Mouse (Mus musculus): ENCODE results near the gene Chst5.
A peak's percentile ranks its signal among the peaks of the same experiment; 100 is the strongest.
"Not testable (repeated sequence)": the region's sequence is repeated elsewhere in the genome, so short reads cannot be mapped to it uniquely, and the experiment has no call there.

Chst5 gene

DNA sequence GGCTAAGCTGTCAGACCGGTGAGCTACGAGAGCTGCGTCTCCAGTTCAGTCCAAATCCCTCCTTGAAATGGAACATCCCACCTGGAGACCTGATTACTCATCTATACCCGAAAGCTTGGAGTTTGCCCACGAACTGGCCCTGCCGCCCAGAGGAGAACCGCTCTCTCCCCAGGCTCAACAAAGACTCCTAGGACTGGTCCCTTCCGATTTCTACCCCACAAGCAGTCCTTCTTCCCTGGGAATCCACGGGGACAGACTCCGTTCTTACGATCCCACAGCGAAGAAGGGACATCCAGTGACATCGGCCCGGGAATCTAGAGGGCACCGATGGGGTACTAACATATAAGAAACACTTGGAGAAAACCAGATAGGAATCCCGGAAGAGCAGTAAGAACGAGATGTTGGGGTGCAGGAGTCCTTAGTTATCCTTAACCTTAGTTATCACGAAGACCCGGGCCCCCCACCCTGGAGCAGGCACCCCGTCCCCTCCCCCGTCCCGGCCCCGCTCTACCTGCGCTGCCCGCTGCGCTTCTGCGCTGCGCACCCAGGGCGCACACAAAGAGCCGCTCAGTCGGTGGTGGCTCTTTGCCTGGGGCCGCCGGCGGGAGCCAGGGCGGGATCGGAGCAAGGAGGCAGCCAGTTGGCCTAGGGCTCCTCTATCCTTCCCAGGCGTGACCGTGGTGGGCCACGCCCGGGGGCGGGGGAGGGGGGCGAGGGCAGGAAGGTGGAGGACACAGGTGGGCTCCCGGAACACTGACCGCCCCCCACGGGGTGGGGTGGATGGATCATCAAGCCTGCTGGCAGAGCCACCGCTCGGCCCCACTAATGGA lies at the start of gene Chst5:
TSS of gene Chst5 (minus strand) at position 827 of the 830 bp plus-strand sequence.
- no peak for DNase-seq (ENCODE audit: low spot score)

- DNase-seq (ENCODE audit: low spot score) = no peak
Observed at GRCm38 (mm10) chr8:111957231-111957630, 47.0 kb upstream of the Chst5 start.

- no peak for DNase-seq (ENCODE audit: low spot score)
Observed at GRCm38 (mm10) chr8:111955879-111956278, 45.6 kb upstream of the Chst5 start.

DNA sequence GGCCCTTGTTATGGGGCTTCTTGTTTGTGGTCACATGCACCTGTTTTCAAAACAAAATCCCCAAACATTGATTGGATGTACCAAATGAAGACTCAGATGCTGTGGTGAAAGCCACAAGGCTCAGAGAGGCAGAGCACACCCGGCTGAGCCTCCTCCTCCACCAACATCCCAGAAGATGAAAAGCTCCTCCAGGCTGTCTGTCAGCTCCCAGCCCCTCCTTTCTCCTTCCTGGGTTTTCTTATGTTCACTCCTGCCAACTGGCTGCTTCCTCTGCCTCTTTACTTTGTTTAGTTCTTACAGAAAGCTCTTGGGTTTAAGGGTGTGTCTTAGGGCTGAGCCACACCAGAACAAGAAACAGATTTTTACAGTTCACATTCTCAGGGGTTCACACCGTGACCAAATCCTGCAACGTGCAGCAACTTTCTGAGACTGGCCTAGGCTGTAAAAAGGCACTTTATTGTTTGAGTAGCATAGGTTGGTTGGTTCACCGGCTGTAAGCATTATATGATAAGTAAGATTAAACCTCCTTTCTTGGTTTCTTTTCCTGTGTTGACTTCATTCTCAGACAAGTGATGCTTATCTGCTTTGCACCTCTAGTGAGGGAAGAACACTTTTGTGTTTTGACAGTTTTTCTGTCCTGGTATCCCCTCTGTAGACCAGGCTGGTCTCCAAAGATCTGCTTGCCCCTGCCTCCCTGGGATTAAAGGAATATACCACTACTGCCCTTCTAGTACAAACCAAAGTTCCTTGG lies 44.8 kb upstream of the Chst5 start:
- DNase-seq (ENCODE audit: low spot score) = no peak

- no peak for DNase-seq (ENCODE audit: low spot score)
Observed at GRCm38 (mm10) chr8:111951936-111952335, 41.7 kb upstream of the Chst5 start.

- DNase-seq (ENCODE audit: low spot score) = no peak
Observed at GRCm38 (mm10) chr8:111951317-111951716, 41.1 kb upstream of the Chst5 start.

DNA sequence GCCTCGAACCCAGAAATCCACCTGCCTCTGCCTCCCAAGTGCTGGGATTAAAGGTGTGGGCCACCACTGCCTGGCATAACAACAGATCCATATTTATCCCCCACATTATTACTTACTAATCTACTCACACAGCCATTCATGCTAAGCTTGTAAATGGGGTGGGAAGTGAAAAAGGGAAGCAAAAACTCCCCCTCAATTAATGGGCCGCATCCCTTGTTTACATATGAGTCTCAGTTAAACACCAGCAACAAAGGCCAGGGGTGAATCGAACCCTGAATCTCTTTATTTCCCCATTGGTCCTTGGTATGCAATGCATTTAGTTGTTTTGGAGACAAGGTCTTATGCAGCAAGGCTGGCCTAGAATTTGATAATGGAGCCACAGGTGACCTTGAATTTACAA lies 40.6 kb upstream of the Chst5 start:
- no peak for DNase-seq (ENCODE audit: low spot score)

GRCm38 (mm10) chr8:111947954-111948353 lies 37.7 kb upstream of the Chst5 start:
- DNase-seq (ENCODE audit: low spot score) = no peak

DNA sequence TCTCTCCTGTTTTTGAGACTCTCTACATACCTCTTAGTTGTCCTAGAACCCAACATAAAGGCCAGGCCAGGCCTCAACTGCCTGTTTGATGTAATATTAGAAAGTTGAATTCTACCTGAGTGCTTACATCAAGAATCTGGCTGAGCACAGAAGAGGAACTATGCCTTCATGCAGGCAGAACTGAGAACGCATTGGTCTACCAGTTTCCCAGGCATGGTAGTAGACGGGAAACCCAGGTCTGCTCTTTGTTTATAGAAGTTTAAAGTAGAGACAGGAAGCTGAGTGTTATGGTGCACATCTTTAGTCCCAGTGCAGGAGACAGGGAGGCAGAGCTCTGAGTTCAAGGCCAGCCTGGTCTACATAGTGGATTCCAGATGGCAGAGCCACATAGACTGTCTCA lies 36.9 kb upstream of the Chst5 start:
- DNase-seq (ENCODE audit: low spot score) = no peak

- no peak for DNase-seq (ENCODE audit: low spot score)
Observed at GRCm38 (mm10) chr8:111943544-111943943, 33.3 kb upstream of the Chst5 start.

DNA sequence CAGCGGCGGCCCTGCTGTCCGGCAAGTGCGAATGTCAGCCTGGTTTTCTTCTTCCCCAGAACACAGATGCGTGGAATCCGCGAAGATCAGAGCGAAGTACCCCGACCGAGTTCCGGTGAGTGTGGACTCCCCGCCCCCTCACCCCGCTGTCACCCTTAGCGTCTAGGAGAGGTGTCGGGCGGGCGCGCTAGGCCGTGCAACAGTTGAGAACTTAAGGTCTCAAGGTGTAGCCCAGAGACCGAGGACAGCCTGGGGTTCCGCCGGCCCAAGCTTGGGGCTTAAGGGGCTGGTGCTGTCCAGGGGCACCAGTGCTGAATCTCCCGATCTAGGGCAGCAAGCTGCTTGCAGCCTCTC lies 30.8 kb upstream of the Chst5 start:
- peak; percentile 35 for DNase-seq (ENCODE audit: low spot score)

GRCm38 (mm10) chr8:111940171-111941100 lies 30.2 kb upstream of the Chst5 start, which contains the start of gene Gabarapl2:
Gabarapl2 (plus strand) TSS chr8:111940703.
- peak; percentile 92 for DNase-seq (ENCODE audit: low spot score)

DNA sequence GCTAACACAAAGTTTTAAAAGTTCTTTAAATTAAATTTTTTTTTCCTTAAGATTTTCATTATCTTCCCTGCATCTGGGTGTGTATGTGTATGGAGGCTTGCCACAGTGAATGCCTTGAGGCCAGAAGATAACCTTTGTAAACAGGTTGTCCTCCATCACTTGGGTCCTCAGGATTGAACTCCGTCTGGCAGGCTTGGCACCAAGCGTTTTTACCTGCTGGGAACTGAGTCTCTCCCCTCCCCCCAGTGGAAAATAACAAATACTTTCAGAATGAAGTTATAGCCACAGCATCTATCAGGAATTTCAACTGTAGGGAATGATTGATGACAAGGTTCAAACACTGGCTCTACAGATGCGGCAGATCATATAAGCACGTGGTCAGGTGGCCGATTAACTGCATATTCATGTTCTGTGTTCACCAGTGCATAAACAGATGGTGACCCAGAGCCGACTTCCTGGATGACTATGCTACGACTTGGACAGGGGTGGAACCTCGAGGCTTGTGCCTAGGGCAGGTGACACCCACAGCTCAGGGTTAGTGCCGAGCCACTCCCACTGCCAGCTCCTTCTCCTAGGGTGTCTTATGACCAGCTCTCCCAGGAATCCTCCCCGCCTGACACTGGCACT lies 29.4 kb upstream of the Chst5 start:
- no peak for DNase-seq (ENCODE audit: low spot score)

GRCm38 (mm10) chr8:111938076-111938985 lies 28.1 kb upstream of the Chst5 start:
- not testable (repeated sequence) for DNase-seq (ENCODE audit: low spot score)

DNA sequence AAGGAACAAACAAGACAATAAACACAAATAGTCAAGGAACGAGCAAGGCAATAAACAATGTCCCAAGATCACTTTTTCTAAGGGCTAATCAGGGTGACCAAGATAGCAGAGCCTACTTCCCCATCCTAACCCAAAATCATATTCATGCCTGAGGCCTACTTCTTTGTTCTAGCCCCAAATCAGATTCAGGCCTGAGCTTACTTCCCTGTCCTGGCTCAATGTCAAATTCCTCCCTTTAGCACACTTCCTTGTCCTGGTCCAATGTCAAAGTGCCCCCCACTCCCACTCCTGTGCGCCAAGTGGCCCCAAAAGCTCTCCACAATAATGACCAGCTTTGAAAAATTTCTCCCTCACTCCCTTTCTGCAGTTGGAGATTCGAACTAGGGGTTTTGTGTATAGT lies 26.9 kb upstream of the Chst5 start:
- no peak for DNase-seq (ENCODE audit: low spot score)

DNA sequence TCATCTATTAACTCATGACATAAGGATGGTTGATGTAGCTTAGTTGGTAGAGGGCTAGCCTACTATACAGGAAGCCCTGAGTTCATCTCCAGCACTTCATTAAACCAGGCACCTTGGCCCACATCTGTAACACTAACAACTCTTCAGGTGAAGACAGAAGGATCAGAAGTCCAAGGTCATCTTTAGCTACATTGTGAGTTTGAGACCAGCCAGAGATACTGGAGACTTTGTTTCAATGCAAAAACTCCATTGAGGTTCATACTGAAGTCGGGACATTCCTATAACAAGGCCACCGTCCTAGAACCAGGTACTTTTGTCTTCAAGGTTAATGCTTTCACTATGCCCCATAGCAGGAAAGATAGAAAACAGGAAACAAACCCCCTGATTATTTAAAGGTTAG lies 24.0 kb upstream of the Chst5 start:
- DNase-seq (ENCODE audit: low spot score) = no peak

DNA sequence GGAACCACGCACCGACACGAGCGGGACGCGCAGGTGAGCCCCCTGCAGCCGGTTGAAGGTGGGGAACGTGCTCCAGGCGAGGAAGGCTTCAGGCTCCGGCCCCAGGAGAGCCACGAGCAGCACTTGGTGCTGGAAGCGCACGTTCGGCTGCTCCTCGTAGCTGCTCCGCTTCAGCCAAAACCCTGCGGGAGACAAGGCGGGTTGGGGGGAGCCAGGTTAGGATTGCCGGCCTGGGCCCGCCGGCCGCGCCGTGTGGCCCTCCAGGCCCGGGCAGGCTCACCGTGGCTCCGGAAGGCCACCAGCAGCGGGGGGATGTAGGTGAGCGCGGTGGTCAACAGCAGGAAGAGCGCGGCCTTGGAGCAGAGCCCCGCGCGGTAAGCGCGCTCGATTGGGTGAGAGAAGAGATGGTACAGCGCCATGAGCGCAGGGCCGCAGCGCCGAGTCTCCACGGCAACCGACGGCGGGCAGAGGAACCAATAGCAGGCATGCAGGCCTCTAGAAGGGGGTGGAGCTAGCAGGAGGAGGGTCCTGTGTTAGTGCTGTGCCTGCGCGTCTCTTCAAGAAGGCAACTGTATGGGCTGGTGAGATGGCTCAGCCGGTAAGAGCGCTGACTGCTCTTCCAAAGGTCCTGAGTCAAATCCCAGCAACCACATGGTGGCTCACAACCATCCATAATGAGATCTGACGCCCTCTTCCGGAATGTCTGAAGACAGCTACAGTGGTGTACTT lies 23.3 kb upstream of the Chst5 start, which contains the start of gene Tmem231:
TSS of gene Tmem231 (minus strand) at position 534 of the 729 bp plus-strand sequence.
- peak; percentile 76 for DNase-seq (ENCODE audit: low spot score)

DNA sequence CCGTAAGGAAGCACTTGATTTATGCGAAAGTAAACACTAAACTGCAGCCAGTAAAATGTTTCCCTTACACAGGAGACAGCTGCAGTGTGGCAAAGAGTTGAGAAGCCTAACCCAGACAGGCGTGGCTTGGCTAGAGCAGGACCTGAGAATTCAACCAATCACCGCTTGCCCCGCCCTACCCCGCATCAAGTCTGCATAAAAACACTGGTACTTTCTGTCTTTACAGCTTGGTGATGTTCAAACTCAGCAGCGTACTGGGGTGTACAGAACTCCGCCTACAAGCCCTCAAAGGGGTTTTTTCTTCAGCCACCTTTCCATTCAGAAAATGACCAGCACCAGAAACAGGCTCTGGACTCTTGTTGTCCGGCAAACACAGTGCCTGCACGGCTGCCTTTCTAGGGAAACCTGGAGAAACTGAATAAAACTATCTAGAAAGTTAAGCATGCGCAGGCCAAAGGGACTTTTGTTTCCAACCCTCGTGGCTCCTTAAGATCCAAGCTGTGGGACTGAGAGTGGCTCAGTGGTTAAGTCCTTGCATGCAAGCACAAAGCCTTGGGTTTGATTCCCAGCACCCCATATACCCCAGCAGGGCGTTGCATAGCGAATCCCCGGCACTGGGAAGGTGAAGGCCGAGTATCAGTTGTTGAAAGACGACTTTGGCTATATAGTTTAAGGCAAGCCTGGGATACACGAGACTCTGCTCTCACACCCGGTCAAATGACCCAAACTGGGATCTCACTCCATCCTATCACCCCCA lies 22.5 kb upstream of the Chst5 start:
- DNase-seq (ENCODE audit: low spot score) = peak; percentile 45

GRCm38 (mm10) chr8:111931721-111932120 lies 21.5 kb upstream of the Chst5 start:
- no peak for DNase-seq (ENCODE audit: low spot score)
